8 mouse cellular contexts compared by ENCODE assay signal in the genomic region with DNA sequence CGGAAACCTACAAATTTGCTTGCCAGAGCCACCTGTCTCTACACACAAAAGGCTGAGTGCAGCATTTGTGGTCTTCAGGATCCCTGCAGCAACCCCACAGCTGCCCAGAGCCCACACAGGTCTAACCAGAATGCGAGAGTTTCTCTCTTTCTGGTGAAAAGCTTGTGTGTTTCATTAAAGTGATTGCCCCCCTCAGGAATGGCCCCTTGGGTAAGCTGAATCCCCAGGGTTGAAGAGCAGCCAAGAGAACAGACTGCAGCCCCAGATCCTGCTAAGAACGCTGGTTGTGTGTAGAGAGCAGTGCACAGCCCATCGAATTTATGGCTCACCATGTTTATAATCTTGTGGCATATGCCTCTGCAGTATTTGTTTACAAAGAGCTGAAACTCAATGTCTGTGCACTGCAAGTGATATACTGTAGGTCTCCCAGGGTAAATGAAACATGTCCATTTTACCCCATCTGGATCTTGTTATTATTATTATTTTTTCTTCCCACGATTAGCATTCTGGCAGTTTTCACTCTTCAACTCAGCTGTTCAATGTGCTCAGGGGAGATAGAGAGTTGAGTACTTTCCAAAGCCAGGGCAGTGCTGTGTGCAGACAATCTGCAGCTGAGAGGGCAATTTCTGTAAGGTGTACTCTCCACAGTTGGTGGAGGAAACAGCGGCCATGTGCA.
A peak's percentile ranks its signal among the peaks of the same experiment; 100 is the strongest.
DNase-seq lines count a peak whose midpoint lies in the region; ATAC-seq lines count a peak whose summit lies in the region.

No protein-coding gene starts in this region.

- no peak overlapping the region for H3K4me2 ChIP-seq in kidney, embryonic 14.5 days (replicated peaks; ENCODE audit: low read depth, low read length)
- peak overlapping the region; percentile 36 for H3K4me2 ChIP-seq in embryonic facial prominence, embryonic 13.5 days

- peak; percentile 52; the same call in 1 of the 2 replicates for ATAC-seq in kidney, embryonic 14.5 days (ENCODE audit: low FRiP score, low TSS enrichment)
- peak; percentile 83 for ATAC-seq in embryonic facial prominence, embryonic 13.5 days (ENCODE audit: insufficient number of reproducible peaks, insufficient read depth, low FRiP score, low TSS enrichment, low read depth)
- no peak for ATAC-seq in activated CD4-positive, CD25-positive, alpha-beta regulatory T cell, adult 4 months

- no peak overlapping the region for H3K27ac ChIP-seq in kidney, embryonic 14.5 days (ENCODE audit: low read depth, low read length)
- peak overlapping the region; percentile 68 for H3K27ac ChIP-seq in embryonic facial prominence, embryonic 13.5 days

- H3K27me3 ChIP-seq in kidney, embryonic 14.5 days (ENCODE audit: control insufficient read depth, insufficient read depth, low read length) = no peaks in the 10 kb centered on the region
- no peaks in the 10 kb centered on the region for H3K27me3 ChIP-seq in embryonic facial prominence, embryonic 13.5 days

- no peak overlapping the region for H3K9ac ChIP-seq in kidney, embryonic 14.5 days (ENCODE audit: low read depth, low read length)
- H3K9ac ChIP-seq in embryonic facial prominence, embryonic 13.5 days = no peak overlapping the region

- H3K4me1 ChIP-seq in kidney, embryonic 14.5 days (ENCODE audit: control insufficient read depth, insufficient read depth, low read length) = no peaks in the 10 kb centered on the region
- peaks cover 10% of the 10 kb centered on the region for H3K4me1 ChIP-seq in embryonic facial prominence, embryonic 13.5 days

- 50% methylated on average over 6 of the region's 6 CpGs for WGBS in kidney, embryonic 14.5 days
- WGBS in embryonic facial prominence, embryonic 13.5 days = 30% methylated on average over 6 of the region's 6 CpGs

- no peak overlapping the region for H3K4me3 ChIP-seq in kidney, embryonic 14.5 days (ENCODE audit: low read length)
- H3K4me3 ChIP-seq in embryonic facial prominence, embryonic 13.5 days = no peak overlapping the region

- DNase-seq in kidney, adult 11 months = no peak
- DNase-seq in brain, embryonic 18.5 days (ENCODE audit: low read depth, low spot score) = peak; percentile 32
- DNase-seq in layer of hippocampus, postnatal 14 days (ENCODE audit: low spot score in 2 of 2) = peak; percentile 55 to 78
- no peak for DNase-seq in lung, postnatal 25 days (ENCODE audit: low spot score)
- no peak for DNase-seq in spleen, adult 18-20 months

- no peaks in the 10 kb centered on the region for H3K9me3 ChIP-seq in kidney, embryonic 14.5 days (ENCODE audit: control insufficient read depth, low read length)
- no peaks in the 10 kb centered on the region for H3K9me3 ChIP-seq in embryonic facial prominence, embryonic 13.5 days

- no peaks in the 10 kb centered on the region for H3K36me3 ChIP-seq in kidney, embryonic 14.5 days (ENCODE audit: control insufficient read depth, insufficient read depth, low read length)
- no peaks in the 10 kb centered on the region for H3K36me3 ChIP-seq in embryonic facial prominence, embryonic 13.5 days

Comparison
In these comparisons a context has a peak if more than half of its experiments do, and no peak if none do; other contexts are left out.
1. DNase-seq: peak in brain, embryonic 18.5 days (single experiment) and layer of hippocampus, postnatal 14 days (2 of 2); none in kidney, adult 11 months (single experiment), lung, postnatal 25 days (single experiment) and spleen, adult 18-20 months (0 of 2).